Mouse (Mus musculus) c-Kit-positive CD71-positive TER-119-negative erythroid progenitor cells, embryonic 14.5 days (primary cell): ENCODE measurements around the gene Pir.

Source experiments
- DNase-seq: peaks from one replicate; pipeline ENCODE4 v3.0.0-alpha.2; 2013; ENCODE audit warnings: low read depth

Pir gene

DNA sequence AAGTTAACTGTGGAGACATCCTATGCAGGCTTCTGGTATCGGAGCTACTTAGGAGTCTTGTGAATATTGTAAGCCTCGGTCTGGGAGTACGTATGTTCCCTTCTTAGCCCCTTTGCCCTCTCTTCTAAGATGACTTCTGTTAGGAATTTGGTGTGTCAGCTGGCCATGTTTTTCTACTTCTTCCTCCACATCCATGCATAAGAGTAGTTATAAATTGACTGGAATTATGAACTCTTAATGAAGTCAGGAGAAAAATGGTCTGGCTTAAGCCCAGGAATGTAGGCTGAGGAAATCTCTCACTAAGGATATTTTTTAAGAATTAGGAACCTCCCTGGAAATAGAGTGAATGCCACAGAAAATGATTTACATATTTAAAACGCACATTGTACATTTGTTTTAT lies 69.4 kb downstream of the Pir start:
- DNase-seq: no peak

DNA sequence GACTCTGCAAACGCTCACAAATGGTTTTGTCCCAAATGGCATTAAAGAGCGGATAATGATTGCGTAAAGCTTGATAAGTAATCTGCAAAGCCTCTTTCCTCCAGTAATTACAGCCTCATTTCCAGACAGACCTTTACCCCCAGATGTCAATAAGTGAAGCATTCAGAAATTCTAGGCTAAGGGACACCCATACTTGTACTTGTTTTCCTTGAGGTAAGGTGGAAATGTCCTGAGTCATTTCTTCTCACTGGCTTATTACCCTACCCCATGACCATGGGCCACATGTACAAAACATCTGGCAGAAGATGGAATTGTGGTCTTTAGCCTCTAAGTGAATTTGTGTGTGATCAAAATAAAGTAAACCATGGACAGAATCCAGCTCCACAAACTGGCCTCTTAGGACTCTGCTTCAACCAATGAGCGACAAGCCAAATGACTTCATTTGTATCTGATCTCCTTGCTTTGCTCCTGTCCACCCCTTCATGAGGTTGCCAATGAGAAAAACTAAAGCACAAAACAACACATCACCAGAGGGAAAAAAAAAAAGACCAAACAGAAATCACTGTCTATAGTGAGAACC lies 76.3 kb downstream of the Pir start:
- no peak for DNase-seq

DNA sequence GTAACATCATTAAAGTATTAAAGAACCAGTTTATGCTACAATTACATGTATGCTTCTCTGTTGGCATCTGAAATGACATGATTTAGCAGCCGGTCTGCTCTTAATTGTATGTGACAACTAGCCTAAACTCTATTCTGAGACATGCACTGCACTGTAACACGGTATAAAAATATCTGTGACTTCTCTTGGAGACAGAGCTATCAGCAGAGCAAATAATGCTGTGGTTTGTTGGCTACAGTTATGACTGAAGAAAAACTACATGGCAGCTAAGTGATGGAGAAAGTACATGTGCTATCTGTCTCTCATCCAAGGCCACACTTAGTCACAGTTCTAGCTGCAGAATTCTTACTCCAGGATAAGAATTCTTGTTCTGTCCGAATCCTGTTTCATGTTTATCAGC lies 79.8 kb downstream of the Pir start:
- no peak for DNase-seq

DNA sequence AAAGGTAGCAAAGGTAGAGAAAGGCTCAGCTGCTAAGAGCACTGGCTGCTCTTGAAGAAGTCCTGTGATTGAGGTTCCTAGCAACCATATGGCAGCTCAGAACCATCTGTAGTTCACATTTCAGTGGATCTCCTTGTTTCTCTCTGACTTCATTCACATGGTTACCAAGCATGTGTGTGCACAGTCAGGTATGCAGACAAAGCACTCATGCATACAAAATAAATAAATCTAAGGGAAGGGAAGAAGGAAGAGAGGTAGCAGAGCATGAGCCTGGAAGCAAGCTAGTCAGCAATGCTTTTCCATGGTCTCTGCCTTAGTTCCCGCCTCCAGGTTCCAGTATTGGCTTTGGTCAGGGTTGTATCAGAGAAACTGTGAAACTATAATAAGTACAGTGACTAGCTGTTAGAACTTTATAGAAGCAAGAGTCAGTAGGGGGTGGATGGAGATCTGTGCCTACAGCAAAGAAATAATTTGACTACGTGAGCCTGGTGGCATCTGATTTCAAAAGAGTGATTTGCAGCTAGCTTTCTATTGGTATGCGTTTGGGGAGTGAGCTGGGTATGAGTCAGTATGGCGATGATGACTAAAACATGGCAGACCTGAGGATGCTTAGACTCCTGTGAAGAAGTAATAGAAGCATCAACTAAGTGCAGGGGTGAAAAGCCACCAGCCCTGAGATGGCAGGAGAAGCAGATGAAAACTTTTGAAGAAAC lies 96.1 kb downstream of the Pir start:
- DNase-seq: no peak

DNA sequence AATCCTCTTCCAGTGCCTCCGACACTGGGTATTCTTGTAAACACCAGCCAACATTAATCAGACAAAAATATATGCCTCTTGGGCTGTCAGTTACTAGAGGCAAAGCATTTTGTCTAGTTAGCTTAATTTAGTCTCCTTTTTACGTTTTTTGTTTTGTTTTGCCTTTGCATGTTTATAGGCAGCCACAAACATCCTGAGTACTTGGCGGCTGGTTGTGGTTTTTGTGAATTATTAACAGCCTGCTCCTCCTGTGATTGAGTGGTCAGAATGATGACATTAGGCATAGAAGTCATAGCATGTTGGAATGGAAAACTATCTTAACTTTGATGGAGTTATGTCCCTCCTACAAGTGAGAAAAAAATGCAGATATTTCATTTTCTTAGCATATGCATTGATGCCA lies 101.4 kb downstream of the Pir start:
- DNase-seq: no peak

DNA sequence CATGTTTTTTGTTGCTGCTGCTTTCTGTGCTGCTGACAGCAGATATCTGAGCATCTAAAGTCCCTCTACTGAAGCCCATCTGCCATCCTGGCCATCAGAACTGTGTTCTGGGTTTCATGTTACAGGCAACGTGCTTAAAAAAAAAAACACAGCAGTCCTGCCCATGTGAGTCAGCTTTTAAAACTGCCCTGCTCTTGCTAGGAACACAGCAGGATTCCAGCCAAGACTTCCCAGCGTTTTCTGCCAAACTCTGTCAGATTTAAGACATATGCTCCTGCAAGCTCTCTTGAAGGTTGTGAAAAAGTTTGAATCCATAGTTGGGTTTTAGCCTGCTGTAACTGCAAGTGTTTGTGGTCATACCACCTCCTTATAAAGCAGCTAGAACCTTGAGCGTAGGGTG lies 103.9 kb downstream of the Pir start, which contains the start of gene Vegfd:
TSS of gene Vegfd (plus strand) at position 298 of the 400 bp plus-strand sequence.
- DNase-seq: no peak

DNA sequence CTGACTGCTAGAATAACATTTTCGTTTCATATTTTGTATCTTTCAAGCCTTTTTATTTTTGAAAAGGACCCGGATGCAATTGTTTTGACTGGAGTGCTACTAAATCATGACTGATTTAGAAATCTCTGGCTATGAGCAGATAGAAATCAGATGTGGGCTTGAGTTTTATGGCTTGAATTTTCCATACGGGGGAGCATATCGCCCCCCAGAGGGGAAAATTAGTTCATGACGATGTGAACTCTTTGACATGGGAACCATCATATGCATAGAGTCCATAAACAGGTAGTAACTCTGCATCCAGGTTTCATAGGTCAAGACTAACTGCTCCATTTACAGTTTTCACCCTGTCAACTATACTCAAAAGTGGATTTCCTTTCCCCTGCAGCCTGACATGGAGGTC lies 105.4 kb downstream of the Pir start:
- no peak for DNase-seq

DNA sequence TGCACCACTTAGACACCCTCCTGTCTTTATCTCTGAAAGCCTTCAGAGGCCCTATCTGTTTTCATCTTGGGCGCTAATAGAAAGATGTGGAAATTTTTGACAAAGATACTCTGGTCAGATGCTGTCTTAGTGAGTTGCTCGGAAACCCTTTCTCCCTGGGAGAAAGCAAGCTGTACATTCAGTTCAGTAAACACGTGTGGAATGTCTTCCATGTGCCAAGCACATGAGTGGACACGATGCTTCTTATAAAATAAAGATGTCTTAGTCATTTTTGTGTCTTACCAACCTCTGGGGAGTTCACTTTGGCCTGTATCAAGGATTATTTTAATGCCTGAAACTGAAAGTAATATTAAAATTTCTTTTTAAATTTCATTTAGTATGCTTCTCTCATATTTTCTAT lies 110.5 kb downstream of the Pir start:
- no peak for DNase-seq

DNA sequence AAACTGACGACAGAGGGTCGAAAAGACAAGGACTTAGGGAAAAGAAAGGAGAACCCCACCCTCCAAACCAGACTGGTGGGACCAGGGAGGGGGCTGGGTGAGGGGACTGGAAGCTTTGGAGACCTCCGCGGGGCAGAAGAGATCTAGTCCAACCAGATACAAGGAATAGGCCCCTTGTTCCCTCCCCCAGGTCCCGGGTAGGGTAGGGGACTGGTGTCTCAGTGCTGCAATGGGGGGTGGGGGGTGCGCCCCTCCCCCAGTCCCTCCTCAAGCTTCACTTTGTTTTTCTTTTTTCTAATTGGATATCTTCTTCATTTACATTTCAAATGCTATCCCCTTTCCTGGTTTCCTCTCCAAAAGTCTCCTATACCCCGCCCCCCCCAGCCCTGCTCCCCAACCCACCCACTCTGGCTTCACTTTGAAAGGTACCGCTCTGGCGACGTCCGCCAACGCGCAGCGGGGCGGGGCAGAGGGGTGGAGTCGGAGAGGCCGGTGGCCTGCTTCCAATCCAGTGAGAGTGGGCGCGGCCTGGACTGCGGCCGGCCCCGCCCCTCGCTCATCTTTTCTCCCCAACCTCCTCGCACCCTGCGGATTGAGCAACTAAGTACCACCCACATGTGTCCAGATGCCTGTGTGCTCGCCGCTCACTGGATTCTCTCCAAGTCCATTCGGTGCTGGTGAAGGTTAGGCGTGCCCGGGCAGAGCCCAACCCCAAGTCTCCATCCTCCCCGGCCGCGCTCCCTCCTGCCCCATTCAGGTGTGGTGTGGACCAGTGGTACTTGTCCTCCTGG lies 112.6 kb downstream of the Pir start:
- peak; percentile 58 for DNase-seq

DNA sequence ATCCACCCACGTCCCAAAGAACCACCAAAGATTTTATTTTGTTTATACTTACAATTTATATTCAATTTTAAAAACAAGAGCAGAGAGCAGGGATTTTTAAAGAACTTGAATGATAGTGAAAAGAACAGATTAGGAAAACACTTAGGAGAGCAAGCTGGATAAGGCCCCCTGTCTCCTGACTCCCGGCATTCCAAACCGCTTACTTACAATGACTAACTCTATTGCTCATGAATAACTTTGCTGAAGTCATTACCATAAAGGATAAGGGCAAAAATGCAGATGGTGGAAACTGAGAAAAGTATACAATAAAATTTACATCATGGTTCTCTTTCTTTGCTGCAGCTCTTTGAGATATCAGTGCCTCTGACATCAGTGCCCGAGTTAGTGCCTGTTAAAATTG lies 124.9 kb downstream of the Pir start:
- DNase-seq: no peak

DNA sequence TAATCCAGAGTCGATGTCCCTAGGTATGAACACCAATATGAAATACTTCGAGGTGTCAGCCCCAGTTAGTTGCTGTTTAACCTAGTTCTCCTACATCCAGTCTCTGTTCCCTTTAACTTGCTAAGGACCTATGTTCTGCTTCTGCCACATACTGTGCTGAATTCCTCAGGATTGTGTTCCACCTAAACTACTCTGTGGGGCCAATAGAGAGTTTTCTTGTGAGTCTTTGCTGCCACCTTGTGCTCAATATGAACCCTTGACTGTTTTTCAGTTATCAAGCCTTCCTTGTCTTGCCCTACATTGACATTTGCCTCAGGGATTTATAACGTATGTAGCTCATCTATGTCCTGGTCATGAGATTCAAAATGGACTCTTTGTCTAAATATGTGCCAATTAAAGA lies 129.3 kb downstream of the Pir start:
- no peak for DNase-seq

DNA sequence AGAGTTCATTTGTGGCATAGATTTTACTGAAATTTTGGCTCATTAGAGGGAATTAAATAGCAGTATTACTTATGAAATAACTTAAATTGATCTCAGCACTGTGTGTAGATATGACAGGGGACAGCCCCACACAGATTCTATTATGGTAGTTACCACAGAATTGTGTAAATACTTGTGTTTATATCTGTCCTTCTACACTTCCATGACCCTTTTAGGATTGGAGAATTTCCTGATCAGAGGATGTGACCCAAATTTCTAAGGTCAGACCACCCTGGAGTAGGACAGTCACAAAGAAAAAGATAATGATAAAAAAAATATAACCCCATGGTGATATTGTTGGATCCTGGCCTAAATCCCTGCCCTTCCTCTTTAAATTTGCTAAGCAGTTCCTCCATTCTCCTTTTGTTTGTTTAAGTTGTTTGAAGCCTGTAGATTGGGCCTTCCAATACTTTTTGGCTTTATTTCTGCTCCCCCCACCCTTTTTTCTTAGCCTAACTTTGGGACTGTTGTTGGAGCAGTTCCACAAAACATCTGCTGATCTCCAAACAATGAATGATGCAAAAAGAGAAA lies 136.0 kb downstream of the Pir start:
- no peak for DNase-seq

DNA sequence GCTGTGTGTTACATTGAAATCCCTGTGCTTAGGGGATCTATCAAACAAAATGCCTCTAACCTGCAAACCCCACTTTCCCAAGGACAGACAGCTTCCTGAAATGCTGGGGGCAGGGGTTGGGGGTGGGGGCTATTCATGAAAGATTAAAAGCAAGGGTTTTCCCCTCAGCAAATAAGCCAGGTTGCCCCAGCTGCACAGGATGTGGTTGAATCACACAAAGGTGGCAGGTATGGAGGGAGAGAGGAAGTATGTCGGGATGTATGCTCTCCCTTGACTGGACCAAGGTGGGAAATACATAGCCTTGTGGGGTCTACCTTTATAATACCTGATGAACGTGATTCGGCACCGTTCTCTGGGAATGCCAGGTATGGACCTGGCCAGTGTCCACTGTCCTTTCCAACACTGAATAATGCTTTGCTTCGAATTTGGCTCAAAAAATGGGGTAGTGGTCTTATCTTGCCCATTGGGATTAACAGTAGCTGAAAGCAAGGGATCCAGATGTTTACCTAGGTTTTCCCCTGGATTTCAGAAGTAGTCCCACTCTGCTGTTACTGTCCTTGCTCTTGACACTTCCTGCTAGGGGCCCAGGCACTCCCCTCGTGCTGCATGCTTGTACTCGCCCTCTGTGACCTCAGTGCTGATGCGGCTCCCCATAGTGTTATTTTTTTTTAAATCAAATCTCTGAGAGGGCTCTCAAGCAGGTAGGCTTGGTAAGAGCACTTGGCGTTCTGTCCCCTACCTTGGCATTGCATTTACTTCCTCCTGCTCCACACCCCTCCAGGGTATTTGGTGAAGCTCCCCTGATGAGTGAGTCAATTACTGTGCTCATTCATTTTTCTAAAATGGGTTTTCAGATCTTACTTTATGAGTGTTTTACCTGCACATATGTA lies 137.2 kb downstream of the Pir start:
- no peak for DNase-seq

DNA sequence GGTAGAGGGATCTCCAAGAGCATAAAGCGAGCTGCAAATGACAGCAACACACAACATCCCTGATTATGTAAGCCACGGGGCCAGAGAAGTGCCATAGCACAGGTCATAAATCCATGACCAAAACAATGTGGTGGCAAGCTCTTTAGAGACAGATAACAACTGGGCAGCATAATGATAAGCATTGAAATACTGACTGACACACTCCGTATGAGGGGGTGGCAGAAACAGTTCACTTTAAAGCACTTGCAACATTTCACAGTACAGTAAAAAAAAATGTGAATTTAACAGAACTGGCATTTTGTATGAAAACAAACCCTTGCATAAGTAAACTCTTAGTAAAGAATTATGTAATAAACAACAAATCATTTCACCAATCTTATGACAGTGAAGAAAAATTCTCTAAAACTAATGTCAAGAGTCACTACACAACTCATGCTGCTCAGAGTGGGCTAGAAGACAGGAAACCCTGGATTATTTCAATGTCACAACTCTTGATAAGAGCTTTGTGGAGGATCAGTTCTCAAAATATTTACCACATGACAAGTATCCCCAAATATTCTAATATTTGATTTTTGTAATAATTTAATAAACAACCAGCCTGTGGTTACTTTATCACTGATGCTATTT lies 139.2 kb downstream of the Pir start:
- DNase-seq: no peak

DNA sequence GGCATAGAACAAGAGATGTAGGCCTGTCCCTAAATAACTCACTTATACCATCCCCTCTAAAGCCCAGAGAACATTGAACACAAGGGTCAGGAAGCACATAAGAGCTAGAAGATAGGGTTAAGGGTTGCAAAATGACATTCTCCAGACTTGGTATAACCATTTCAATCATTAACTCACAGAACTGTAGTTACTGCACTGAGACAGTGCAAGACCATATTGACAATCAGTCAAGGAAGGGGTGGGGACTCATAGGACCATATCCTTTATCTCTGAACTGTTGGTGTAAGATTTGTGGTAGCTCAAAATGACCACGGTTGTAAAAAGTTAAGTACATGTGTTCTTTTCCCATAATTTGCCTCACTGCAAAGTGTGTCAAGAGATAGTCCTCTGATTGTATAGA lies 141.4 kb downstream of the Pir start:
- DNase-seq: no peak

DNA sequence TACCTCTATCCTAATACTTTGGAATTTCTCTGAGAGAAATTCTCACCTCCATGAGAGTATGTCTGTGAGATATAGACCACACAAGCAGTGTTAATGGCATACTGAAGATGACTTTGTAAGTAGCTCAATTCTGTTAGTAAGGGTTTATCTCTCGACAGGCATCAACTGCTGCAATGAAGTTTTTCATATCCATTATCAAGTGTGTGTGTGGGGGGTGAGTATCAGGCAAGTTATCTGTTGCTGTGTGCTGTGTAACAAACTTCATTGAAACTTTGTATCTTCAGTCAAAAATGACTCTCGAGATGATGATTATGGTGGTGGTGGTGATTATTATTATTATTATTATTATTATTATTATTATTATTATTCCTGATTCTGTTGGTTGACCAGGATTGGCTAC lies 147.6 kb downstream of the Pir start:
- DNase-seq: no peak

DNA sequence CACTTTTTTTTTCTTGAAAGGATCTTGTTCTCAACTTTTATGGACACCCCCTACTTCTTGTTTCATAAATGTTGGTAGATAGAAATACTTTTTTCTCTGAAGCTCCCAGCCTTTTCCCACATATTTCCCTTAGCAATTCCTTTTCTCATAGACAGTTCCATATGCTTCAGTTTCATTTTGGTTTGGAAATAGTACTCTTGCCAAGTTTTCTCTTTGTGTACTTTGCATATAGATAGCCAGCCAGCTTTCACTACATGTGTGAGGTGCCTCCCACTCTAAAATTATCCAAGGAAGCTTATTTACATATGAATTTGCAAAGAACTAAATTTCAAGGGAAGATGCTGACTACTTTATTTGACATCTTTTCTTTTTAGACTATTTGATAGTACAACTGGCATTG lies 148.8 kb downstream of the Pir start:
- no peak for DNase-seq

DNA sequence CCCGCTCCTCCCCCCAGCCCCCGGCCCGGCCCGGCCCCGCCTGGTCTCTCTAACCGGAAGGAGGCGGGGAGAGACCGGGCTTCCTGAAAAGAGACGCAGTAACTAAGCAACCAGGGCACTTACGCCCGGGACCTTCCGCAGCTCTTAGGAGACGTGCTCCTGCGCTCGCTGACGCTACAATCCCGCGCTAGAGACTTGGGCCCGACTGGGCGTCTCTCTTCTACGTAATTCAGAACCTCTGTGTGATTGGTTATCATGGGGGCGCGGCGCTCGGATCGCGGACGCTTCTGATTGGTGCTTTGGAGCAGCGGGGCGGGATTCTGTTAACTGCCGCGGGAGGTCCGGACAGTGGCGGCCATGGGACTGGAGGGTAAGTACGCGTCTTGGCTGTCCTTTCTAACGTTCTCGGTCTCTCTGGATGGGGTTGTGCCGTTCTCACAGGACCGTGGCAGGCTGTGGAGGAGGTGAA lies 150.3 kb downstream of the Pir start, which contains the start of gene Piga:
TSS of gene Piga (plus strand) at position 317 of the 469 bp plus-strand sequence.
- peak; percentile 80 for DNase-seq

DNA sequence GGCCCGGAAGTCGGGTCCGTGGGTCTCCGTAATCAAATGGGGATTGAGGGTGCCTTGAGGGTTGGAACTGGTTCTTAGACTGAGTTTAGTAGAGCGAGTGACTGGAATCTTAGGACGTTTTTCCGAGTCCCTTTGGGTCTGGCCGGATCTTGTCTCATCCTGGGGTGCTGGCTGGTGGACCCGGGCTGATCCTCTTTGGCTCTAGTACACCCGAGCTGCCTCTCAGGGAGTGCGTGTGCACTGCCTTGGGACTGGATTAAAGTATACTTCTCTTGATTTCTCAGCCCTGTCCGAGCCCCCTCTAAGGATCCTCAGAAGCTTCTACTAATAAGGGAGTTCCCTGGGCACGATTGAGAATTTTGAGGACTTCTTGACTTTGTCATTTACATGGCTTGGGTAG lies 150.8 kb downstream of the Pir start:
- DNase-seq: no peak

DNA sequence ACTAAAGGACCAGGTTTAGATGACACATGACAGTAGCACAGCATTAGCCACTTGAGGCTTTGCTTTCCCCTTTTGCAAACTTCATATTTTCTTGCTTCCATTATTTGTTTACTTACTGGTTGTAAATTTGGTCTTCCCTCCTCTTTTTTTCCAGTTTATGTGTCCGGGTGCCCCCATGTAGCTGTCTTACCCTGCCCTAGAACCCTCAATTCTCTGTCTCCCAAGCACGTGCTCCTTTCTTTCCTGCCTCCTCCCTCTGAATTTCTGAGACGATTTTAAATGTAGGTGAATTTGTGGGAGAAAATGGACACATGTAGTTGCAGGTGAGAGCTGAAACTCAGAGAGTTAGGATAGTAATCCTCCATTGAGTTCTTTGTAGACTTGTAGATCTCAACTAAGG lies 151.3 kb downstream of the Pir start:
- DNase-seq: no peak
